Mouse (Mus musculus) embryonic fibroblast, embryonic 13.5 days (primary cell): Measurements from ENCODE around the gene Mlx. TPM values are rescaled to one million over a fixed set of nuclear protein-coding genes. Genes with fewer than 3 reads are reported as not detected.

ENCODE experiments used
- H3K27ac ChIP-seq: 2 replicates; pipeline ENCODE4 v1.5.1; 2012; ENCODE audit warnings: low read length, control low read depth, inconsistent platforms; ENCODE audit not compliant: insufficient read depth
- H3K4me1 ChIP-seq: 2 replicates; pipeline ENCODE4 v1.6.1; 2011; ENCODE audit warnings: low read length; ENCODE audit not compliant: control insufficient read depth, insufficient read depth
- H3K4me3 ChIP-seq: 2 replicates; pipeline ENCODE4 v1.5.1; 2011; ENCODE audit warnings: mild to moderate bottlenecking, control low read depth, low read length; ENCODE audit not compliant: insufficient read depth
- CTCF ChIP-seq: IDR thresholded peaks from 2 replicates; pipeline ENCODE4 v1.5.1; 2011; ENCODE audit warnings: mild to moderate bottlenecking, control low read depth, low read length, moderate library complexity, borderline replicate concordance; ENCODE audit not compliant: insufficient read depth
- POLR2A ChIP-seq: IDR thresholded peaks from 2 replicates; pipeline ENCODE4 v1.6.1; 2011; ENCODE audit warnings: low read depth, mild to moderate bottlenecking, control low read depth, low read length, moderate library complexity
- polyA plus RNA-seq: library from polyadenylated mRNA; stranded (reverse); fragments of >200 nt; gene quantifications from 2 replicates; pipeline ENCODE4 v1.2.4, GENCODE M21; 2011; ENCODE audit warnings: low read depth; ENCODE audit not compliant: missing spikeins, insufficient read length

Gene Mlx
- polyA plus RNA-seq, 1 experiment: 30.1 TPM

- no peak for TF ChIP-seq CTCF
- TF ChIP-seq POLR2A: no peak
- Histone ChIP-seq H3K27ac (no peak overlapping the region), H3K4me3 (no peak overlapping the region)
Measured at GRCm38 (mm10) chr11:101079746-101080145, 7.3 kb upstream of the Mlx start.

DNA sequence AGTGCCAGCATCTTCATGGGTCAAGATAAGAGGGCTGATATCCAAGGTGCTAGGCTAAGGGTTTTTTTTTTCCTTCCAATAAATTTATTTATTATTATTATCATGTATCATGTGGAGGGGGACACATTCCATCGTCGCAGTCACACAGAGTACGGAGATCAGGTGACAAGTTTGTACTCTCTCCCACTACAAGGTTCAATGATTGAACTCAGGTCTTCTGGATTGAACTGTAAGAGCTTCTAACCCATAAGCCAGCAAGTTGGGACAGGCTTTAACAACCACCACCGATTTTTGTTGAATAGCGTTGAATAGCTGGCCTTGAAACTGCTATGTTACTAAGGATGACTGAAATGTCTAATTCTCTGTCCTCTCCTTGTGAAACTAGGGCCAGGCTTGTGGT lies 6.7 kb upstream of the Mlx start:
- no peaks in the 10 kb centered on the region; the same call in 1 of the 2 replicates for H3K4me1 ChIP-seq
- H3K4me3 ChIP-seq: no peak overlapping the region
- no peak for TF ChIP-seq CTCF
- no peak for TF ChIP-seq POLR2A
- H3K27ac ChIP-seq: no peak overlapping the region

More at GRCm38 (mm10) chr11:101079746-101080145, 7.3 kb upstream of the Mlx start:
- no peaks in the 10 kb centered on the region; the same call in 1 of the 2 replicates for H3K4me1 ChIP-seq

DNA sequence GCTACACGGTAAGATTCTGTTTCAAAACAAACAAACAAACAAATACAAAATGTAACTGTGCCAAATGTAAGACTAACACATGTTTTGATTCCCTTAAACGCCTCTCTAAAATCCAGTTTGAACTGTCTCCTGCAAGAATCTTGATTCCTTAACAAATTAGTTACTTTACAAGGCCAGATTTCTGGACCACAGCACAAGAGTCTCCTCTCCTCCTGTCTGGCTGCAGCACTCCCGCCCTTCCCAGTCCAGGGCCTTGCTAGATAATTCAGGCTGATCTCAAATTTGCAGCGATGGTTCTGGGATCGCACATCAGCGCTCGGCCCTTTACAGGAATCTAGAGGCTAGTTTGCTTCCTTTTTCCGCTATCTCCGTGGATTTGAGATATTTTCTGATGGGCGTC lies 5.4 kb upstream of the Mlx start:
- no peak for TF ChIP-seq POLR2A
- no peak for TF ChIP-seq CTCF
- peak overlapping the region; percentile 44 for H3K4me3 ChIP-seq
- H3K27ac ChIP-seq: peak overlapping the region; percentile 71
- H3K4me1 ChIP-seq: peaks cover 9% of the 10 kb centered on the region; the same call in 1 of the 2 replicates

DNA sequence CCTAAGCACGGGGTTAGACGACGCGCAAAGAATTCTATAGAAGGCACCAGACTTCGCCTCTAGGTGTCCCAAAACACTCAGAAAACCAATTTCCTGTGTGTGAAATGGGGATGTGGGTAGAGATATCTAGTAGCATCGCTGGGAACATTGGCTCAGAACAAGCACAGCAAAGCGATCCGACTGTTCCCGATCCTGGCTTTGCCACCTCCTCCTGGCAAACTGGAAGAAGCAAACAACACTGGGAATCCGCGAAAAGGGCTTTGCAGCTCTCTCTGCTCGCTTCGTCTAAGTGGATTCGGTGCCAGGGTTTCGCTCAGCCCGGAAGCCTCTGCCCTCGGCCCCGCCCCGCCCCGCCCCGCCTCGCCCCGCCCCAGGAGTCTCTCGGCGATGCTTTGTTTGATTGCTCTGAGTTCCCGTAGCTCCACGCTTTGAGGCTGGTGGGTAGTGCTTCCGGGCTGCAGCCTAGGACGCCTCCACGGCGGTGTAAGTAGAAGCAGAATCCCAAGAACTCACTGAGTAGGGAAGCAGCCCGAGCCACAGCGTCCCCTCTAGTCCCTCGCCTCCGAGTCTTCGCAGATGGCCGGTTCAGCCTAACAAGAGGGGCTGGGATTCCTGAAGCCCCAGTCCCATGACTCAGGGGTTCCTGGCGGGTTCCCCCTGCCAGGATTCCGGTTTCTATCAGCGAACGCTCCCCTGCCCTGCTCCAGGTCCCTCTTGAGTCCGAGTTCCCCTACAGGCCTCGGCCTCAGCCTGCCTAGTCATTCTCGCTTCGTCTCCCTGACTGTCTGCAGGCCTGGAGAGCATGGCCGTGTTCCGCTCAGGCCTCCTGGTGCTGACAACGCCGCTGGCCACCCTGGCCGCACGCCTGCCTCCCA lies 4.6 kb upstream of the Mlx start, which contains the start of gene Coasy:
Gene Coasy, plus strand, starts transcription at position 358 of the 875 bp plus-strand sequence.
- TF ChIP-seq POLR2A: peak; percentile 90
- TF ChIP-seq CTCF: no peak
- Histone ChIP-seq H3K4me1 (peaks cover 9% of the 10 kb centered on the region; the same call in 1 of the 2 replicates), H3K4me3 (peak within 1 kb of the TSS; percentile 85), H3K27ac (peak within 1 kb of the TSS; percentile 85)

DNA sequence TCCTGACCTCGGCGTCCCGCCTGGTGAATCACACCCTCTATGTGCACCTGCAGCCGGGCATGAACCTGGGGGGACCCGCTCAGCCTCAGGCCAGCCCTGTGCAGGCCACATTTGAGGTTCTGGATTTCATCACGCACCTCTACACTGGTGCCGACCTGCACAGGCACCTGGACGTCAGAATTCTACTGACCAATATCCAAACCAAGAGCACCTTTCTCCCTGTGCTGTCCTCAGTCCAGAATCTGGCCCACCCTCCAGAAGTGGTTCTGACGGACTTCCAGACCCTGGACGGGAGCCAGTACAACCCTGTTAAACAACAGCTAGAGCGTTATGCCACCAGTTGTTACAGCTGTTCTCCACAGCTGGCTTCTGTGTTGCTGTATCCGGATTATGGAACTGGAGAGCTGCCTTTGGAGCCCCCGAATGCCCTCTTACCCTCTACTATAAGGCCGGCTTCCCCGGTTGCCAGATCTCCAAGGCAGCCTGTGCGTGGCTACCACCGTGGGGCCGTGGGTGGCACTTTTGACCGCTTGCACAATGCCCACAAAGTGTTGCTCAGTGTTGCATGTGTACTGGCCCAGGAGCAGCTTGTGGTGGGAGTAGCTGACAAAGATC lies 3.9 kb upstream of the Mlx start:
- TF ChIP-seq CTCF (no peak), POLR2A (peak; percentile 22; the same call in 1 of the 2 replicates)
- Histone ChIP-seq H3K4me3 (peak overlapping the region; percentile 85), H3K4me1 (peaks cover 13% of the 10 kb centered on the region), H3K27ac (peak overlapping the region; percentile 85; the same call in 1 of the 2 replicates)

- H3K27ac ChIP-seq: no peak overlapping the region
Measured at GRCm38 (mm10) chr11:101084246-101084645, 2.8 kb upstream of the Mlx start.

GRCm38 (mm10) chr11:101084811-101085210 lies 2.3 kb upstream of the Mlx start:
- Histone ChIP-seq H3K4me3 (no peak overlapping the region), H3K4me1 (peaks cover 14% of the 10 kb centered on the region), H3K27ac (no peak overlapping the region)
- TF ChIP-seq POLR2A: no peak
- TF ChIP-seq CTCF: no peak

More at GRCm38 (mm10) chr11:101084246-101084645, 2.8 kb upstream of the Mlx start:
- TF ChIP-seq POLR2A (no peak), CTCF (no peak)
- H3K4me3 ChIP-seq: no peak overlapping the region
- peaks cover 14% of the 10 kb centered on the region for H3K4me1 ChIP-seq

DNA sequence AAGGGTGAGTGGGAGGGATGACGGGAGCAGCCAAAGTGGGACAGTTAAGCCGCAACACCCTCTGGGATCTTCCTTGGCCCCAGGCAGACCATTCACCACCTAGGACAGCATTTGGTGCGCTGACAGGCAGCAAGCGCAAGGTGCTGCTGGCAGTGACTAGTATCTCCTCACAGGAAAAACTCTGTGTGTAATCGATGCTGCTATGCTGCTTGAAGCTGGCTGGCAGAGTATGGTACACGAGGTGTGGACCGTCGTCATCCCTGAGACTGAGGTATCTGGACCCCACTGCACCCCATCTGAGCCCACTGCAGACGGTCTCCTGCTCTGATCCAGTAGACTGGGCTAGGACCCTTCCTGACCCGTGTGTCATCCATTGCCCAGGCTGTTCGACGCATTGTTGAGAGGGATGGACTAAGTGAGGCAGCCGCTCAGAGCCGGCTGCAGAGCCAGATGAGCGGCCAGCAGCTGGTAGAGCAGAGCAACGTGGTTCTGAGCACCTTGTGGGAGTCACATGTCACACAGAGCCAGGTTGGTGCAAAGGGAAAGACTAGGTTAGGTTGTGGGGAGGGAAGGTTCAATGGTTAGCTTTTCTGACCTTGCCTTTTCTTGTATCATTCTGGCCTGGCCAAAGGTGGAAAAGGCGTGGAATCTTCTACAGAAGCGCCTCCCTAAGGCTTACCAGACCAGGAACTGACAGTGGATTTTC lies 1.3 kb upstream of the Mlx start:
- Histone ChIP-seq H3K4me1 (peaks cover 14% of the 10 kb centered on the region), H3K4me3 (no peak overlapping the region), H3K27ac (no peak overlapping the region)
- no peak for TF ChIP-seq CTCF
- TF ChIP-seq POLR2A: no peak

DNA sequence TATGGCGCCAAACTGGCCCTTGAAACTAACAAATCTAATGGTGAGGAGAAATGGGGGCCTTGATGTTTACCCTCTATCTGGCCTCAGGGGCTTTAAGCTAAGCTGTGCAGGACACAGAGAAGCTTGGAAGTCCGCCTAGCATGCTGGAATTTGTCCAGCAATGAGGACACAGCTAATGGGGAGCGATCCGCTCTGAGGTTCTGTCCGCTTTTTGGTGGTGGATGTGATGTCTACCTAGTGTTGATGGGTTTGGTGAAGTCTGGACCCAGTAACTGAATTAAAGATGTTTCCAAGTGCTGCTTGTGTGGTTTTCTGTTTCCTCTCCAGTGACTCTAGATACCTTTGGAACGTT lies 778 bp upstream of the Mlx start:
- no peak for TF ChIP-seq POLR2A
- TF ChIP-seq CTCF: no peak
- peaks cover 14% of the 10 kb centered on the region for H3K4me1 ChIP-seq
- no peak overlapping the region for H3K4me3 ChIP-seq
- no peak overlapping the region for H3K27ac ChIP-seq
